Mouse (Mus musculus) liver, adult 2 months (tissue): Measurements from ENCODE around the gene Serpina1b. TPM values are rescaled to one million over a fixed set of nuclear protein-coding genes. Genes with fewer than 3 reads are reported as not detected.
A peak's percentile ranks its signal among the peaks of the same experiment; 100 is the strongest.

ENCODE experiments used
- DNase-seq: peaks from one replicate; pipeline ENCODE4 v3.0.0-alpha.2; 2011; ENCODE audit warnings: low read depth, low spot score; ENCODE audit errors: extremely low read depth
- H3K27ac ChIP-seq: fragments of 200-500 bp; replicated peaks from 2 replicates; pipeline ENCODE4 v1.5.1; 2012; ENCODE audit warnings: low read depth, mild to moderate bottlenecking, control low read depth, inconsistent platforms, low read length; ENCODE audit not compliant: insufficient read depth
- H3K27me3 ChIP-seq: fragments of 200-500 bp; 2 replicates; pipeline ENCODE4 v1.6.1; 2012; ENCODE audit warnings: mild to moderate bottlenecking, moderate library complexity, low read length, inconsistent platforms; ENCODE audit not compliant: control insufficient read depth, insufficient read depth
- H3K36me3 ChIP-seq: fragments of 200-500 bp; 2 replicates; pipeline ENCODE4 v1.6.1; 2012; ENCODE audit warnings: low read length, inconsistent platforms; ENCODE audit not compliant: control insufficient read depth, insufficient read depth
- H3K4me1 ChIP-seq: fragments of 200-500 bp; 2 replicates; pipeline ENCODE4 v1.6.1; 2011; ENCODE audit warnings: low read length; ENCODE audit not compliant: control insufficient read depth, insufficient read depth
- H3K4me3 ChIP-seq: fragments of 200-500 bp; 2 replicates; pipeline ENCODE4 v1.5.1; 2011; ENCODE audit warnings: low read depth, mild to moderate bottlenecking, control low read depth, low read length, moderate library complexity; ENCODE audit not compliant: insufficient read depth
- H3K79me2 ChIP-seq: fragments of 200-500 bp; 2 replicates; pipeline ENCODE4 v1.6.1; 2012; ENCODE audit warnings: inconsistent platforms, mild to moderate bottlenecking, low read length, moderate library complexity; ENCODE audit not compliant: control insufficient read depth, insufficient read depth
- H3K9ac ChIP-seq: fragments of 200-500 bp; 2 replicates; pipeline ENCODE4 v1.6.1; 2012; ENCODE audit warnings: low read depth, mild to moderate bottlenecking, control low read depth, inconsistent platforms, low read length
- CTCF ChIP-seq: fragments of 200-500 bp; IDR thresholded peaks from 2 replicates; pipeline ENCODE4 v1.5.1; 2011; ENCODE audit warnings: low read depth, low read length, control low read depth
- POLR2A ChIP-seq: fragments of 200-500 bp; IDR thresholded peaks from 2 replicates; pipeline ENCODE4 v1.6.1; 2011; ENCODE audit warnings: low read length, control low read depth; ENCODE audit not compliant: insufficient read depth; ENCODE audit errors: extremely low read depth
- WGBS: fragments of 180-500 bp; shearing (Covaris S2); methylation state at CpG from one replicate; pipeline ENCODE4 v1.1.7; 2018; 5-methylcytosine and 5-hydroxymethylcytosine counted together
- polyA plus RNA-seq: library from polyadenylated mRNA; depleted of rRNA; stranded (reverse); fragments of >200 nt; gene quantifications from 2 replicates; pipeline ENCODE4 v1.2.3, GENCODE M21; 2012
- total RNA-seq: library from RNA; depleted of rRNA; stranded (reverse); fragments of >200 nt; gene quantifications from 2 replicates; pipeline ENCODE4 v1.2.3, GENCODE M21; 2014

The Serpina1b gene
- total and polyA plus RNA-seq, 2 experiments, result 8,562 to 9,611 TPM

DNA sequence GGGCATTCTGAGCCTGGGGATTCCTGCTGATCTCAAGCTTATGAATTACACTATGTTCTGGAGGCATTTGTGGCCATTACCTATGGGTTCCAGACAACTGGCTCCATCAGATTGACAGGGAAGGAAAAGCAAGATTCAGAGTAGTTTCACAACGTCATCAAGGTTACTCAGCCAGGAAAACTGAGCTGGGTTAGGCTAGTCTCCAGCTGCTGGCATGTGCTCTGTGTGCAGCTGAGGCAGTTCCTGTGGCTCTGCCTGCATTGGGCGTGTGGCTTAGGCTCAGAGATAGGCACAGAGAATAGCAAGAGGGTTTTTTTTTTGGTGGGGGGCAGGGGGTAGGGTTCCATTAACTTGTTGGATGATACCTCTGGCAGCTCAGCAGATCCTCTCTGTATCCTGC lies 124.6 kb downstream of the Serpina1b start:
- no peak overlapping the region for H3K27ac ChIP-seq
- H3K4me1 ChIP-seq, result peaks cover 10% of the 10 kb centered on the region; the same call in 1 of the 2 replicates
- no peaks in the 10 kb centered on the region for H3K79me2 ChIP-seq
- H3K9ac ChIP-seq, result no peak overlapping the region
- no peak overlapping the region for H3K4me3 ChIP-seq
- DNase-seq, result peak; percentile 82
- WGBS, result 16% methylated on average over 2 of the region's 2 CpGs
- TF ChIP-seq CTCF, result no peak
- TF ChIP-seq POLR2A, result no peak
- no peaks in the 10 kb centered on the region for H3K36me3 ChIP-seq
- no peaks in the 10 kb centered on the region for H3K27me3 ChIP-seq

GRCm38 (mm10) chr12:103700144-103700750 lies 129.9 kb downstream of the Serpina1b start:
- Histone ChIP-seq H3K27ac (no peak overlapping the region), H3K4me3 (no peak overlapping the region), H3K27me3 (no peaks in the 10 kb centered on the region), H3K9ac (no peak overlapping the region), H3K79me2 (no peaks in the 10 kb centered on the region), H3K4me1 (peaks cover 2% of the 10 kb centered on the region; the same call in 1 of the 2 replicates), H3K36me3 (no peaks in the 10 kb centered on the region)
- TF ChIP-seq POLR2A (no peak), CTCF (no peak)
- no peak for DNase-seq
- 83% methylated on average over 4 of the region's 4 CpGs for WGBS

- no peak for DNase-seq
- Histone ChIP-seq H3K4me3 (no peak within 1 kb of the TSS), H3K79me2 (no peaks in the 10 kb centered on the region), H3K9ac (no peak within 1 kb of the TSS), H3K36me3 (no peaks in the 10 kb centered on the region), H3K27ac (no peak within 1 kb of the TSS), H3K4me1 (no peaks in the 10 kb centered on the region), H3K27me3 (no peaks in the 10 kb centered on the region)
- TF ChIP-seq POLR2A (no peak), CTCF (no peak)
- 93% methylated on average over 8 of the region's 8 CpGs for WGBS
Observed at GRCm38 (mm10) chr12:103695429-103695828, 134.7 kb downstream of the Serpina1b start, which contains the start of gene Serpina1f. TSS of gene Serpina1f (minus strand) at chr12:103695529.

- DNase-seq, result no peak
- 72% methylated on average over 3 of the region's 3 CpGs for WGBS
Observed at GRCm38 (mm10) chr12:103688221-103688814, 141.9 kb downstream of the Serpina1b start.

DNA sequence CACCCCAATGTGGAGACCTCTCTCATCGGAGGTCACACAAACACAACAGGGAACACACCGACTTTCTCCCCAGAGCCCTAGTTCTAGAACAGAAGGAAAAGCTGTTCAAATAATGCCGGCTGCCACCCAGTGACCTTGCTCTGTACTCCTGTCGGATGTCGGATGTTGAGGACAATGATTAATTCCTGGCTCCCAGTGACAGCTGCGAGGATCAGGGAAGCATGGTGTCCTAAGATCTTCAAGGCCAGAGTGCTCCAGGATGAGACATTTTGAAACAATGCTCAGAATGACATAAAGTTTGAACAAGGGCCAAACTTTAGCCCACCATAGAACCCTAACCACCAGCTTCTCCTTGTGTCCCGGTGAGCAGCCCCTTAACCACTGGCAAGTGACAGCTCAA lies 143.2 kb downstream of the Serpina1b start:
- 23% methylated on average over 7 of the region's 7 CpGs for WGBS
- no peak overlapping the region for H3K9ac ChIP-seq
- peak; percentile 27 for DNase-seq

More at GRCm38 (mm10) chr12:103688221-103688814, 141.9 kb downstream of the Serpina1b start:
- H3K36me3 ChIP-seq, result no peaks in the 10 kb centered on the region
- H3K9ac ChIP-seq, result no peak overlapping the region
- TF ChIP-seq CTCF (no peak), POLR2A (no peak)
- no peaks in the 10 kb centered on the region for H3K4me1 ChIP-seq
- H3K4me3 ChIP-seq, result no peak overlapping the region
- no peaks in the 10 kb centered on the region for H3K27me3 ChIP-seq
- H3K79me2 ChIP-seq, result no peaks in the 10 kb centered on the region
- H3K27ac ChIP-seq, result no peak overlapping the region

GRCm38 (mm10) chr12:103686050-103686449 lies 144.1 kb downstream of the Serpina1b start:
- Histone ChIP-seq H3K4me3 (no peak overlapping the region), H3K9ac (no peak overlapping the region), H3K4me1 (peaks cover 9% of the 10 kb centered on the region), H3K79me2 (no peaks in the 10 kb centered on the region), H3K36me3 (no peaks in the 10 kb centered on the region), H3K27me3 (no peaks in the 10 kb centered on the region), H3K27ac (no peak overlapping the region)
- 86% methylated on average over 3 of the region's 3 CpGs for WGBS
- DNase-seq, result no peak
- TF ChIP-seq CTCF (no peak), POLR2A (no peak)

More for the DNA sequence above, 143.2 kb downstream of the Serpina1b start:
- no peak overlapping the region for H3K27ac ChIP-seq
- H3K36me3 ChIP-seq, result no peaks in the 10 kb centered on the region
- no peaks in the 10 kb centered on the region for H3K27me3 ChIP-seq
- no peak overlapping the region for H3K4me3 ChIP-seq
- TF ChIP-seq POLR2A (no peak), CTCF (no peak)
- peaks cover under 1% of the 10 kb centered on the region; the same call in 1 of the 2 replicates for H3K4me1 ChIP-seq
- H3K79me2 ChIP-seq, result no peaks in the 10 kb centered on the region
